Mouse (Mus musculus) heart, postnatal 10 days (tissue): ENCODE results near the gene Emilin1. TPM values are rescaled to one million over a fixed set of nuclear protein-coding genes. Genes with fewer than 3 reads are reported as not detected.

Experiments
- DNase-seq, 2 experiments: peaks; one replicate each; pipeline ENCODE4 v3.0.0; 2021
- intact Hi-C: fragments of 180-260 bp; cut with DNase I; formaldehyde crosslinking; loops from one replicate; pipeline ENCODE4 v1.15.1; 2025
- total RNA-seq, 2 experiments: library from RNA; stranded (reverse); gene quantifications; 2 replicates each; pipeline ENCODE4 v1.2.3; 2021

Gene Emilin1
- total RNA-seq, 2 experiments from 2014 or later = 68.4 to 76.3 TPM

GRCm38 (mm10) chr5:30954556-30954955, 41.4 kb downstream of the Emilin1 start:
- DNase-seq = no peak

GRCm38 (mm10) chr5:30955751-30956150, 42.5 kb downstream of the Emilin1 start:
- intact Hi-C loops = no loop called here
- DNase-seq = no peak

More at GRCm38 (mm10) chr5:30954556-30954955, 41.4 kb downstream of the Emilin1 start:
- intact Hi-C loops = no loop called here

- intact Hi-C loops = no loop called here
- DNase-seq = no peak
Observed at GRCm38 (mm10) chr5:30957891-30958290, 44.7 kb downstream of the Emilin1 start.

GRCm38 (mm10) chr5:30959198-30959854, 46.1 kb downstream of the Emilin1 start:
- intact Hi-C loops = no loop called here

DNA sequence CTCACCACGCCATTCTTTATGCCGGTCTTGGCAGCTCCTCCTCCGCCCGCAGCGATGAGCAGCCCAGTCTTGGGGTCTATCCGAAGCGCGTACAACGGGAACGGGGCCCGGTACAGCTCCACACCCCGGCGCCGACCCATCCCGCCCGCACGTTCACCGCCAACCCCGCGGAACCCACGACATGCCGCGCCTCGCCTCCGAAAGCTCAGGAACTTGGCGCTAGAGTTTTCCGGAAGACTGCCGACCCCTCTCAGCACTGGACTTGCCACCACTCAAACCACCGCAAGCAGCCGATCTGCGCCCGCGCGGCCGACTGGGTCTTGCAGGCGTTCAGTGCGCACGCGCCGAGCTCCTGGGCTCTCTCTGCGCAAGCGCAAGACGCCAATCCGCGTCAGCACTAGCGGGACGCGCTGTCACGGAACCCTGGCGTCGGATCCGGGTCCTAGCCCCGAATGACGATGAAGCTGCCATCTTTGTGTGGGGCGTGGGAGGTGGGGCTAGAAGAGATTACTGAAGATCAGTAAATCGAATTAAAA, 46.8 kb downstream of the Emilin1 start, which contains the start of gene Preb:
Preb (minus strand) TSS at position 396 of the 536 bp plus-strand sequence.
- DNase-seq = peak; percentile 99
- intact Hi-C loops = no loop called here

More at GRCm38 (mm10) chr5:30959198-30959854, 46.1 kb downstream of the Emilin1 start:
- no peak for DNase-seq

DNA sequence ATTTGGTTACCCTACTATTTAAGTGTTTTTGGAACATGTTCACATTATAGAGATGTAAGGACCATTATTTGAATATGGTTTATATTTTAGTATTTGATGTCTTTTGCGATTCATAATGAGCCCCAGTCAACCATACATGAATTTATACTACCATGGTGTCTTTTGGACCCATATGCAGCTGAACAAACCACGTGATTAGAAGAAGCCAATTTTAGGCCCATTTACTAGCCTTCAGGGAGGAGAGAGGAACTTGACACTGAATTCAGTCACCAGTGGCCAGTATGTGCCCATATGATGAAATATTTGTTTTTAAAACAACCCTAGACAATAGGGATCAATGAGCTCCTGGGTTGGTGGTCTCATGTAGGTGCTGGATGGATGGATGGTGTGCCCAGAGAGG, 47.6 kb downstream of the Emilin1 start:
- no peak for DNase-seq
- intact Hi-C loops = no loop called here

- intact Hi-C loops = no loop called here
- no peak for DNase-seq
Observed at GRCm38 (mm10) chr5:30961545-30962505, 48.6 kb downstream of the Emilin1 start.

GRCm38 (mm10) chr5:30963916-30964315, 50.7 kb downstream of the Emilin1 start:
- intact Hi-C loops = no loop called here
- DNase-seq = no peak

DNA sequence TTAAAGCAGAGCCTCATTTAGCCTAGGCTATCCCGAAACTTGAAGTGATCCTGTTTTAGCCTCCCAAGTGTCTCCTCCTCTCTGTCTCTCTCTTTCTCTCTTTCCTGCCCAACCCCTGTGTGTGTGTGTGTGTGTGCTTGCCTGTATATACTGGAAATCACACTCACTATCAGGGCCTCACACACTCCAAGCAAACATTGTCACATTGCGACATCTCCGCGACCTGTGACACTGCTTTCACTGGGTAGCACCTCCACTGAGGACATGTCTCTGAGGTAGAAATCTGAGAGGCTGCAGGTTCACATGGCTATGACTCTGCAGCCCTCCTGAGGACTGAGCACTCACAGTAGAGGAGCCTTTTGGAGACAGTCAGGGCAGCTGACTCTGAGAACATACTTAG, 53.0 kb downstream of the Emilin1 start:
- DNase-seq = no peak
- intact Hi-C loops = no loop called here

- intact Hi-C loops = no loop called here
- DNase-seq = peak; percentile 74 to 75
Observed at GRCm38 (mm10) chr5:30968416-30968815, 55.2 kb downstream of the Emilin1 start, which contains the start of gene Tcf23. Gene Tcf23, plus strand, starts transcription at chr5:30968662.

DNA sequence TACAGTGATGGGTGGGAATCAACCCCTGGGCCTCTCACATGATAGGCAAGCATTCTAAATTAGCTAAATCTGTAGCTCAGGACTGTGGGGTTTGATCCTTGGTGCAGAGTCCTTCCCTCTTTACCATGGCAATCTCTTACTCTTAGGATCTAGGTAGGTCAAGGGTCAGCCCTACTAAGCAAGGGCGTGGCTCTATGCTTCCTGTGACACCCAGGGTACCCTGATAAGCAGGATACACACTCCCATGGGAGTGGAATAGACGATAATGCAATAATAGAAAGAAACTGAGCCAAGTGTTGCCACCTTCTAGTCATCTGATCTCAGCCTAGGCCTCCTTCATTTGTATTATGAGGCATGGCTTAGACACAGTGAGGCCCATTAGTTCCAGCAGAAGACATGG, 56.2 kb downstream of the Emilin1 start:
- DNase-seq = no peak
- intact Hi-C loops = no loop called here

Other genes starting within 250 kb of the Emilin1 start
- gene Cenpa, start 246.6 kb upstream of the Emilin1 start, total RNA-seq = 10 to 100 TPM; 85.5 to 86.1 TPM
- under 1 TPM; 0.77 to 0.87 TPM for gene Dpysl5, start 201.8 kb upstream of the Emilin1 start, total RNA-seq
- gene Mapre3, start 98.8 kb upstream of the Emilin1 start, total RNA-seq = 10 to 100 TPM; 24.8 to 26.5 TPM
- gene Tmem214, start 45.4 kb upstream of the Emilin1 start, total RNA-seq = 10 to 100 TPM; 48.9 TPM
- gene Agbl5, start 24.7 kb upstream of the Emilin1 start, total RNA-seq = 1 to 10 TPM; 9.4 to 9.7 TPM
- 100 to 1,000 TPM; 162 to 178 TPM for gene Ost4, start 5.6 kb upstream of the Emilin1 start, total RNA-seq
- 10 to 100 TPM in 1 of 2 experiments, 1 to 10 TPM in 1; 9.5 to 12.7 TPM for gene Khk, start 8.0 kb downstream of the Emilin1 start, total RNA-seq
- gene Cgref1, start 32.2 kb downstream of the Emilin1 start, total RNA-seq = under 1 TPM; 0.60 to 0.64 TPM
- 10 to 100 TPM; 64.9 to 71.3 TPM for gene Preb, start 47.0 kb downstream of the Emilin1 start, total RNA-seq
- gene Tcf23, start 55.3 kb downstream of the Emilin1 start, total RNA-seq = under 1 TPM; 0.15 to 0.53 TPM
- gene Atraid, start 134.9 kb downstream of the Emilin1 start, total RNA-seq = 10 to 100 TPM; 62.7 to 64.1 TPM
- gene Slc5a6, start 135.5 kb downstream of the Emilin1 start, total RNA-seq = 1 to 10 TPM; 4.7 to 4.8 TPM
- gene Cad, start 141.4 kb downstream of the Emilin1 start, total RNA-seq = 10 to 100 TPM; 19.1 to 21.7 TPM
- not detected for gene Dnajc5g, start 192.9 kb downstream of the Emilin1 start, total RNA-seq
- gene Slc30a3, start 194.8 kb downstream of the Emilin1 start, total RNA-seq = under 1 TPM in 1 of 2 experiments, not detected in 1; 0.25 TPM
- 10 to 100 TPM; 67.3 to 78.0 TPM for gene Trim54, start 203.3 kb downstream of the Emilin1 start, total RNA-seq
- gene Ucn, start 225.4 kb downstream of the Emilin1 start, total RNA-seq = not detected
- 10 to 100 TPM; 52.1 to 59.3 TPM for gene Mpv17, start 240.8 kb downstream of the Emilin1 start, total RNA-seq